Mouse (Mus musculus): ENCODE measurements around the gene Rcc2. TPM values are rescaled to one million over a fixed set of nuclear protein-coding genes. Genes with fewer than 3 reads are reported as not detected.

Gene Rcc2
- 27.5 TPM for polyA plus RNA-seq (2014; fragmentation: Illumina TruSeq; extraction: RNeasy Lipid Tissue Mini Kit (QIAGEN cat#74804); ENCODE audit: insufficient read depth, low read depth, low replicate concordance)

DNA sequence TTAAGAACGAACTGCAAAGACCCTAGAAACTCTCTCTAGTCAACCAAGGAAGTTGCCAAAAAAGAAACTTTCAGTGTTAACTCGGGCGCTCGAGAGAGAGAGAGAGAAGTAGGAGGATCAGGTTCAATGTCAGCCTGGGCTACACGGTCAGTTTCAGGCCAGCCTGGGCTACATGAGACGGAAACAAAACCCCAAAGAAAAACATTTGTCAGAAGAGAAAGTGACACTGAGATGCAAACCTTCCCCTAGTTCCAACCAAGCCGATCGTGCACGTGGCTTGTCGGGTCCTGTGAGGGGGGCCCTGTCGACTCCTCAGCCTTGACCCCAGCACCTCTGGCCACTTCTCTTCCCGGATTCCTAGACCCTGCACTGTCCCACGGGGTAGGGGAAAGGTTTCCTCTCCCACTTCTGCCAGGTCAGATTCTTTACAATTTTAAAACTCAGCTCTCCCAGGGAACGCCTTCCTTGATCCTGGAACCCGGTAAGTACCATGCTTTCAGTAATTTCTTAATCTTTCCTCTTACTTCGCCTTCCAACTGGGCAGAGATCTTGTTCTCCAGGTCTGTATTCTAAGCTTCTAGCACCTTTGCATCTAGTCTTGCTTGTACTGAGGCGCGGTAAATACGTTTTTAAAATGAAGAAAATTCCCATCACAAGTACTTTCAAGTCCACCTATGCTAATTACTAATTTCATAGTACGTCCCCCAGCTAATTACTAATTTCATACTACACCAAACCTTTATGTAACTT lies at the start of gene Rcc2:
Rcc2 (plus strand) TSS at position 273 of the 750 bp plus-strand sequence.

DNA sequence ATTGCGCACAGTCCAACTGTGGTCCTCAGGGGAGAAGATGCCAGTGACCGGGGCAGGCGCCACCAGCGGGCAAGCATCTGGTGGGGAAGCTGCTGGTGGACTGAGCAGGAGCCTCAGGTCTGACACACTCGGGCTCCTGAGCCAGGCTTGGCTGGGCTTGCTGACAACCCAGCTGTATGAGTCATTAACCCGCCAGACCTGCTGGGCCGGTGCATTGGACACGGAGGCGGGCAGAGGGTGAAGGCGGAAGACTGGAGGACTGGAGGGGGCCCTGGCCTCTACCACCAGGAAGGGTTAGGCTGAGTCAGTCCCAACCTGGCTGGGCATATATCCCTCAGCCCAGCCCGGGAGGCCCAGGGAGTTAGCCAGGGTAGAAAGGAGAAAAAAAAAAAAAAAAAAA lies 34.6 kb upstream of the Rcc2 start, which contains the start of gene Arhgef10l:
Arhgef10l (minus strand) TSS at position 253 of the 400 bp plus-strand sequence.

DNA sequence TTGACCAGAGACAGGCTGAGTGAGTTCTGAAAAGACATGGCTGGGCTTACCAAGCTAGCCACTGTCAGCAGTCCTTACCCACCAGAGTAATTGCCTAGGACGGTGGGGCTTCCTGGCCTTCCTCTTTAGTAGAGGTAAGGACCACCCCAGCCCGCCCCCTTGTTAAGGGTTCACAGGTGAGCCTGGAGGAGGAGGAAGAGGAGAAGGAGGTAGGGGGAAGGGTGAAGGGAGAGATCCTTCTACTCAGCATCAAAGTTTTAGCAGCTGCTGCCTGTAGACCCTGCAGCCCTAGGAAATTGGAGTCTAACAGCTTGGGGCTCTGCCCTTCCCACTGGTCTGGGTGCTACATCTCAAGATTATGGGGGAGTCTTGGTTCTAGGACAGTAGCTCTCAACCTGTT lies 42.2 kb downstream of the Rcc2 start, which contains the start of gene Padi6:
Padi6 (minus strand) TSS at position 101 of the 400 bp plus-strand sequence.

Other genes with a start within 250 kb of the Rcc2 start
- 7.9 TPM for gene Arhgef10l, start 34.5 kb upstream of the Rcc2 start, polyA plus RNA-seq (2014; fragmentation: Illumina TruSeq; extraction: RNeasy Lipid Tissue Mini Kit (QIAGEN cat#74804); ENCODE audit: insufficient read depth, low read depth, low replicate concordance)
- not detected for gene Padi6, start 42.1 kb downstream of the Rcc2 start, polyA plus RNA-seq (2014; fragmentation: Illumina TruSeq; extraction: RNeasy Lipid Tissue Mini Kit (QIAGEN cat#74804); ENCODE audit: insufficient read depth, low read depth, low replicate concordance)
- 2.3 TPM for gene Padi4, start 73.7 kb downstream of the Rcc2 start, polyA plus RNA-seq (2014; fragmentation: Illumina TruSeq; extraction: RNeasy Lipid Tissue Mini Kit (QIAGEN cat#74804); ENCODE audit: insufficient read depth, low read depth, low replicate concordance)
- not detected for gene Padi3, start 110.1 kb downstream of the Rcc2 start, polyA plus RNA-seq (2014; fragmentation: Illumina TruSeq; extraction: RNeasy Lipid Tissue Mini Kit (QIAGEN cat#74804); ENCODE audit: insufficient read depth, low read depth, low replicate concordance)
- gene Padi1, start 145.2 kb downstream of the Rcc2 start, polyA plus RNA-seq (2014; fragmentation: Illumina TruSeq; extraction: RNeasy Lipid Tissue Mini Kit (QIAGEN cat#74804); ENCODE audit: insufficient read depth, low read depth, low replicate concordance), result 0.19 TPM
- 1.8 TPM for gene Padi2, start 205.8 kb downstream of the Rcc2 start, polyA plus RNA-seq (2014; fragmentation: Illumina TruSeq; extraction: RNeasy Lipid Tissue Mini Kit (QIAGEN cat#74804); ENCODE audit: insufficient read depth, low read depth, low replicate concordance)